Mouse (Mus musculus) limb, embryonic 11.5 days (tissue): ENCODE measurements around the gene Gsdmc3. TPM values are rescaled to one million over a fixed set of nuclear protein-coding genes. Genes with fewer than 3 reads are reported as not detected.
"Not testable (repeated sequence)": the region's sequence is repeated elsewhere in the genome, so short reads cannot be mapped to it uniquely, and the experiment has no call there.

Source experiments
- ATAC-seq: fragments of 200-750 bp; cut with Nextera tagmentation; 2 replicates; pipeline ENCODE4 v1.8.0; 2017; ENCODE audit warnings: low read depth; ENCODE audit not compliant: insufficient number of reproducible peaks, low FRiP score, low TSS enrichment
- DNase-seq: peaks from one replicate; pipeline ENCODE4 v3.0.0-alpha.2; 2015; ENCODE audit warnings: low spot score
- H3K27ac ChIP-seq: fragments of 300-500 bp; sonication (generic); replicated peaks from 2 replicates; pipeline ENCODE4 v1.5.1; 2014; ENCODE audit warnings: low read depth, mild to moderate bottlenecking, low read length
- H3K27me3 ChIP-seq: fragments of 300-500 bp; sonication (generic); 2 replicates; pipeline ENCODE4 v1.6.1; 2014; ENCODE audit warnings: mild to moderate bottlenecking, low read length, mixed read lengths; ENCODE audit not compliant: control insufficient read depth, insufficient read depth
- H3K36me3 ChIP-seq: fragments of 300-500 bp; sonication (generic); 2 replicates; pipeline ENCODE4 v1.6.1; 2014; ENCODE audit warnings: mild to moderate bottlenecking, low read length, moderate library complexity, mixed read lengths; ENCODE audit not compliant: control insufficient read depth, insufficient read depth
- H3K4me1 ChIP-seq: fragments of 300-500 bp; sonication (generic); 2 replicates; pipeline ENCODE4 v1.6.1; 2014; ENCODE audit warnings: low read length, mixed read lengths; ENCODE audit not compliant: control insufficient read depth, insufficient read depth
- H3K4me2 ChIP-seq: fragments of 300-500 bp; sonication (generic); 2 replicates; pipeline ENCODE4 v1.6.1; 2014; ENCODE audit warnings: low read depth, mild to moderate bottlenecking, moderate library complexity; ENCODE audit not compliant: severe bottlenecking
- H3K4me3 ChIP-seq: fragments of 300-500 bp; sonication (generic); 2 replicates; pipeline ENCODE4 v1.5.1; 2014; ENCODE audit warnings: low read depth, low read length
- H3K9ac ChIP-seq: fragments of 300-500 bp; sonication (generic); 2 replicates; pipeline ENCODE4 v1.6.1; 2014; ENCODE audit warnings: mild to moderate bottlenecking, low read length
- H3K9me3 ChIP-seq: fragments of 300-500 bp; sonication (generic); 2 replicates; pipeline ENCODE4 v1.6.1; 2016; ENCODE audit warnings: low read length; ENCODE audit not compliant: control insufficient read depth
- WGBS: fragments of 180-500 bp; shearing (Covaris S2); extraction: QIAGEN DNeasy Blood & Tissue Kit; methylation state at CpG from one replicate; pipeline ENCODE4 v1.1.7; 2014; 5-methylcytosine and 5-hydroxymethylcytosine counted together
- polyA plus RNA-seq: library from polyadenylated mRNA; unstranded; fragments of >200 nt; fragmentation: Nextera tagmentation; extraction: Ambion mirVana; gene quantifications from 2 replicates; pipeline ENCODE4 v1.2.1, GENCODE M21; 2014

The Gsdmc3 gene
- polyA plus RNA-seq = not detected in 2 replicates

- not testable (repeated sequence) for H3K4me3 ChIP-seq, H3K4me1 ChIP-seq, DNase-seq, H3K27ac ChIP-seq, H3K36me3 ChIP-seq, H3K9me3 ChIP-seq, H3K9ac ChIP-seq, ATAC-seq, H3K27me3 ChIP-seq, H3K4me2 ChIP-seq
- WGBS = 90% methylated on average over 1 of the region's 3 CpGs
Observed at GRCm38 (mm10) chr15:63878458-63878857, at the start of gene Gsdmc3. Gene Gsdmc3, minus strand, starts transcription at chr15:63878558.

- 96% methylated on average over 3 of the region's 3 CpGs for WGBS
- no peak for ATAC-seq
- 0 out of 2 replicates have a peak, but pooled peaks cover 5% of the 10 kb centered on the region for H3K36me3 ChIP-seq
Observed at GRCm38 (mm10) chr15:63926201-63926600, 47.8 kb upstream of the Gsdmc3 start.

GRCm38 (mm10) chr15:63924484-63924883, 46.1 kb upstream of the Gsdmc3 start:
- no peaks in the 10 kb centered on the region for H3K27me3 ChIP-seq
- H3K36me3 ChIP-seq = 0 out of 2 replicates have a peak, but pooled peaks cover under 1% of the 10 kb centered on the region
- no peak overlapping the region for H3K27ac ChIP-seq
- H3K4me1 ChIP-seq = no peaks in the 10 kb centered on the region
- WGBS = 94% methylated on average over 1 of the region's 1 CpGs
- no peak overlapping the region for H3K4me3 ChIP-seq
- DNase-seq (no peak), ATAC-seq (no peak)
- H3K4me2 ChIP-seq = no peak overlapping the region
- no peak overlapping the region for H3K9ac ChIP-seq
- H3K9me3 ChIP-seq = no peaks in the 10 kb centered on the region

More at GRCm38 (mm10) chr15:63926201-63926600, 47.8 kb upstream of the Gsdmc3 start:
- Histone ChIP-seq H3K4me1 (no peaks in the 10 kb centered on the region), H3K4me3 (no peak overlapping the region), H3K9me3 (no peaks in the 10 kb centered on the region), H3K27ac (no peak overlapping the region), H3K9ac (no peak overlapping the region), H3K4me2 (no peak overlapping the region), H3K27me3 (no peaks in the 10 kb centered on the region)
- no peak for DNase-seq

DNA sequence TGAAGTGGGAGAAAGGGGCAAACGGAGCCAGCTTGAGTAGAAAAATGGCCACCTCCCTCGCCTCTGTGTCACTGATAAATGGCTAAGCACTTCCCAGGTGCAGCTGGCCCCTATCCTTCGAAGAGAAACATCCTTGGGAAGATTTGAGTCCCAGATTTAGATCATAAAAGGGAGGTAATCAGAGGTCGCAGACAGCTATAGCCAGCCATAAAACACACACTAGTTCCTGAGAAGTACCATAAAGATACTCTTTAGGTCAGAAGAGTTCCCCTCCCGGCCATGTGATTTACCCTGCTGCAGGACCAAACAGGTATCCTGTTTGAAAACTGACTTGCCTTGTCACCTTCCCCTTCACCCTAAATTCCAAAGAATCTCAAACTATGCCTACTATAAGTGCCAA, 43.3 kb upstream of the Gsdmc3 start:
- H3K9me3 ChIP-seq, H3K27me3 ChIP-seq, H3K36me3 ChIP-seq, ATAC-seq, H3K4me2 ChIP-seq, H3K27ac ChIP-seq, H3K9ac ChIP-seq, H3K4me1 ChIP-seq, DNase-seq, H3K4me3 ChIP-seq: not testable (repeated sequence)
- 14% methylated on average over 2 of the region's 5 CpGs for WGBS

DNA sequence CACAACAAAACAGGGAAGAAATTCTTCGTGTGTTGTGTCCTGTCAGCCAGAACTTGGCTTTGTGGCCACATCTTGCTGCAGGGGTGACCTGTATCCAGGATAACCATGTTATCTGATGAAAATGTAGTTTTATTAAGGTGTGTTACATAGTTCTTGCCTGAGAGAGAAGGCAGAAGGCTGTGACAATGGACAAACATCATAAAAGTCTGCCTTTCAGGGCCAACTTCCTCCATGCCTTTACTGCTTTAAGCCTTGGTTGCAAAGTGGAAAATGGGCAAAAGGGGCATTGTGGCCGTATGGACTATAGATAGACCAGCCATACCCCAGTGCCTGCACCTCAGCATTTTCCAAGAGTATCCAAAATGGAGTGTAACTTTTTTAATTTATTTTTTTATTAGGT, 41.4 kb upstream of the Gsdmc3 start:
- not testable (repeated sequence) for DNase-seq, H3K9me3 ChIP-seq, H3K9ac ChIP-seq, H3K4me1 ChIP-seq, H3K4me3 ChIP-seq, H3K27me3 ChIP-seq, H3K4me2 ChIP-seq, ATAC-seq, H3K36me3 ChIP-seq, H3K27ac ChIP-seq
- 75% methylated on average over 1 of the region's 2 CpGs for WGBS

DNA sequence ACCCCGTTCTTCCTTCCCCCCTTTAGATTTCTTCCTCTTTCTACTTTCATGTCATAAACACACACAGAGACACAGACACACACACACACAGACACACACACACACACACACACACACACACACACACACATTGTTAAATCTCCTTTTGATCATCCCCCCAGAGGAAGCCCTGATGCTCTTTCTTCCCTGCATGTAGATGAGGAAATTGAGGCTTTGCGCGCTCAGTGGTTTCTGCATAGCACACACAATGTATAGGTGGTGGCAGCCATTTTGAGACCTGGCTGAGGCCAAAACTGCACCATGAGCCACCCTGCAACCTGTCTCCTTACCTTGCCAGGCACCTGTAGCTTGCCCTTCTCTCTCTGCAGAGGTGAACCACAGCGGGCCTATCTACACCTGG, 38.2 kb upstream of the Gsdmc3 start:
- DNase-seq, H3K27ac ChIP-seq, H3K9me3 ChIP-seq, H3K36me3 ChIP-seq, H3K4me2 ChIP-seq, ATAC-seq, H3K4me3 ChIP-seq, H3K27me3 ChIP-seq, H3K9ac ChIP-seq, H3K4me1 ChIP-seq: not testable (repeated sequence)
- 80% methylated on average over 4 of the region's 4 CpGs for WGBS

DNA sequence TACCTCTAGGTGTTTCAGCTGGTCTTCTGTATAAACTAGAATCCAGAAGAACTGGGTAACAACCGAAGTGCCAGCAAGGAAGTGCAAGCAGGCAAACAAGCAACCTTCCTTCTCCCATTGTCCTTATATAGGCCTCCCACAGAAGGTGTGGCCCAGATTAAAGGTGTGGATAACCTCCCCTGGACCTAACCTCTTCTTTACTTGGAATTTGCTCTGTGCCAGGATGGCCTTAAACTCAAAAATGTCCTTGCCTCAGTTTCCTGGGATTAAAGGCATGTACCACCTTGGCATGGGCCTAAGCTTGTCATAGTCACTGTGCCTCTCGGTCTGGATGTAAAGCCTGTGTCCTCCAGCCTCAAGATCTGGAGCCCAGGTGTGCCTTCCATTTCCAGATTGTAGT, 33.8 kb upstream of the Gsdmc3 start, which contains the start of gene Gsdmc4:
Gene Gsdmc4, minus strand, starts transcription at position 101 of the 400 bp plus-strand sequence.
- not testable (repeated sequence) for H3K4me1 ChIP-seq, ATAC-seq
- WGBS = 81% methylated on average over 2 of the region's 2 CpGs

GRCm38 (mm10) chr15:63909896-63910295, 31.5 kb upstream of the Gsdmc3 start:
- not testable (repeated sequence) for H3K9ac ChIP-seq, DNase-seq, H3K27ac ChIP-seq

More for the DNA sequence above, 33.8 kb upstream of the Gsdmc3 start, which contains the start of gene Gsdmc4:
- DNase-seq, H3K27me3 ChIP-seq, H3K4me3 ChIP-seq, H3K9me3 ChIP-seq, H3K4me2 ChIP-seq, H3K36me3 ChIP-seq, H3K27ac ChIP-seq, H3K9ac ChIP-seq: not testable (repeated sequence)

More at GRCm38 (mm10) chr15:63909896-63910295, 31.5 kb upstream of the Gsdmc3 start:
- not testable (repeated sequence) for H3K4me3 ChIP-seq, H3K9me3 ChIP-seq, H3K4me1 ChIP-seq, H3K27me3 ChIP-seq, ATAC-seq, H3K36me3 ChIP-seq, H3K4me2 ChIP-seq
